Mouse (Mus musculus): ENCODE measurements around the gene Arid3a. TPM values are rescaled to one million over a fixed set of nuclear protein-coding genes. Genes with fewer than 3 reads are reported as not detected.

Gene Arid3a
- total RNA-seq, 4 experiments from 2014 or later = 5.0 to 7.8 (median 7.5) TPM

DNA sequence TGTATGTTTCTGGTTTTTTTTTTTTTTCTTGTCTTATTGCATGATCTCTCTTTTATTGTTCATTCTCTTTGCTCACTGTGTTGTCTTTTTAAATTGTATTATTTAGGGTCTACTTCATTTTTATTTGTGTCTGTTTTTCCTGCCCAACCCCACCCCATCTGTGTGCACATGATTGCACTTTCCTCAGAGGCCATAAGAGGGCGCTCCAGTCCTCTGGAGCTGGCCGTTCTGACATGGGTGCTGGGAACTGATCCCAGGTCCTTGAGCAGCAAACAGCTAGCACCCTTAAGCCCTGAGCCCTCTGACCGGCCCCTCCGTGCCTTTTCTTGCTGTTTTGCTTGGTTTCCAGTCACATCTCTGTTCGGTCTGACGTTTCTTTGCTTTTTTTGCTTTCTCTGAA lies 64.7 kb downstream of the Arid3a start:
- no peak for DNase-seq (ENCODE audit: low spot score in 2 of 2)

DNA sequence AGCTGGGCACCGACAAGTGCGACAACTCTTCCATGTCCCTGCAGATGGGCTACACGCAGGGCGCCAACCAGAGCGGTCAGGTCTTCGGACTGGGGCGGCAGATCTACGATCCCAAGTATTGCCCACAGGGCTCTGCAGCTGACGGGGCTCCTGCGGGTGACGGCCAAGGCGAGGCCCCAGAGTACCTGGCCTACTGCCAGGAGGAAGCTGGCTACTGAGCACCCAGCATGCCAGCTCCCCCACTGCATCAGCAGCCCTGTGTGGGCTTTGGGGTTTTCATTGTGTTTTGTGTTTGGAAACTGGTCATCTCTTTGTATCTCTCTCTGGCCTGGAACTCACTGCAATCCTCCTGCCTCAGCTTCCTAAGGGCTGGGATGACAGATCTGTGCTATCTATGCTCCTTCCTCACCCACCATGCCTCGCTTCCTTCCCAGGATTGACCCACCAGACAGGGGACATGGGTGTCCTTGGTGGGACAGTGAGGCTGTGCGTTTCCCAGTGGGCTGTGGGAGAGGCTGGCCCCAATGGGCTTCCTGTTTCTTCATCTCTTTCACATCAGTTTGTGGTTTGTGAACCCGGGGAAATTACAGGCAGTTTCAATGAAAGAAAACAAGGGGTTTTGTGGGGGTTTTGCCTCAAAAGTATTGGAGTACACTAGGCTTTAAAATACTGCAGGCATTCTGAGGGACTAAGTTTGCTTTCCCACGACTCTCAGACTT lies 67.7 kb downstream of the Arid3a start:
- DNase-seq (ENCODE audit: low spot score in 2 of 2) = no peak

- no peak for DNase-seq (ENCODE audit: low spot score in 2 of 2)
These were observed 68.8 kb downstream of the Arid3a start for GRCm38 (mm10) chr10:79995636-79996035.

GRCm38 (mm10) chr10:79996272-79997033 lies 69.6 kb downstream of the Arid3a start, which contains the start of gene Abca7:
Gene Abca7, plus strand, starts transcription at chr10:79996494.
- peak; percentile 90 to 94 for DNase-seq (ENCODE audit: low spot score in 2 of 2)

- DNase-seq (ENCODE audit: low spot score in 2 of 2) = no peak
These were observed 70.4 kb downstream of the Arid3a start for GRCm38 (mm10) chr10:79997034-79997760.

- DNase-seq (ENCODE audit: low spot score in 2 of 2) = no peak
These were observed 71.0 kb downstream of the Arid3a start for GRCm38 (mm10) chr10:79997819-79998218.

DNA sequence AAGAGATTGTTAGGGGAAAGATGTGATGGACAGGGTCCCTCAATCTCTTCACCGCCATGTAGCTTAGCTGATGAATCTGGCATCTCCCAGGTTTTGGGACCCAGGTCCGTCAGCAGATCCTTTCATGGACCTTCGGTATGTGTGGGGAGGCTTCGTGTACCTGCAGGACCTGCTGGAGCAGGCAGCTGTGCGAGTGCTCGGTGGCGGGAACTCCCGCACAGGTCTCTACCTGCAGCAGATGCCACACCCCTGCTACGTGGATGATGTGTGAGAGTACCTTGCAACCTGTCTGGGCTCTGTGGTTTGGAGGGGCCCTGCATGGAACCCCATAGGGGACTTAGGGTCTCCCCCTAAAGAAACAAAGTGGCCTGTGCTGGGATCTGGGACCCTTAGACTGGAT lies 75.1 kb downstream of the Arid3a start:
- DNase-seq (ENCODE audit: low spot score in 2 of 2) = no peak

GRCm38 (mm10) chr10:80002829-80003228 lies 76.0 kb downstream of the Arid3a start:
- no peak for DNase-seq (ENCODE audit: low spot score in 2 of 2)

DNA sequence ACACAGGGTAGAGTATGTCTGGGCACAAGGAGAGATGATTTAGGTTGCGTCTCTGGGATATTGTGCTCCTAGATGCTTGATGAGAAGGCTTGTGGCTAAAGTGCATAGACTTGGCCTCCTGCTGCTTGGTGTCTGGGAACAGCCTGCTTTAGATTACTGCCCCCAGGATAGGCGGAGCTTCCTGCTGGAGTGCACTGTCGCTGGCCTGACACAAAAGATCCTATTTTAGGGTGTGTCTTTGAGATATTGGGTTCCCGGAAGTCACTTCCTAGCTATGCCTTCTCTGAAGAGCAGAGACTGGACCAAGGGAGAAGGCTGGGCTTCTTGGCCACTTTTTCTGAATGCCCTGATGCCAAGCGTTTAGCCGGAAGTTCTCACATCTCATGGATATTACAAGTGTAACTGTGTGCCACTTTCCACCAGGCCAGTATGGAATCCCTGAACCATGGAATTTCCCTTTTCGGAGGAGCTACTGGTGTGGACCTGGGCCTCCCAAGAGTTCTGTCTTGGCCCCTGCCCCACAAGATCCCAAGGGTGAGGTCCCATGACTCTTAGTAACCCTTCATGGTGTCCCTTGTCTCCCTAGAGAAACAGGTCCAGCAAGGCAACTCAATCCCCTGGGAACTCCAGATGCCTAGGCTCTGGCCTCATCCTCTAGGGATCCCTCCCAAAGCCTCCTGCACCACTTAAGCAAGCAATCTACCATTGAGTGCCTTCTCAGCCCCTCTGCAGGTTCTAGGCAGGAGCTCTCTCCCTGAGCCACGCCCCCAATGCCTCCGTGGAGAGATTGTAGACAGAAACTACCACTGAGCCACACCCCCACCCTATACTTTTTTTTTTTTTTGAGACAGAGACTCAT lies 76.8 kb downstream of the Arid3a start:
- DNase-seq (ENCODE audit: low spot score in 2 of 2) = no peak

GRCm38 (mm10) chr10:80004233-80004705 lies 77.4 kb downstream of the Arid3a start:
- DNase-seq (ENCODE audit: low spot score in 2 of 2) = no peak

Other genes with a start within 250 kb of the Arid3a start
- gene Cdc34, start 244.8 kb upstream of the Arid3a start, total RNA-seq (2022) = 10 to 100 TPM; 65.7 to 72.5 (median 70.4) TPM
- 1 to 10 TPM; 2.2 to 3.6 (median 3.2) TPM for gene Gzmm, start 238.0 kb upstream of the Arid3a start, total RNA-seq (2022)
- 100 to 1,000 TPM; 545 to 609 (median 570) TPM for gene Bsg, start 222.6 kb upstream of the Arid3a start, total RNA-seq (2022)
- 100 to 1,000 TPM; 162 to 182 (median 166) TPM for gene Hcn2, start 210.4 kb upstream of the Arid3a start, total RNA-seq (2022)
- 10 to 100 TPM; 47.9 to 56.7 (median 51.6) TPM for gene Polrmt, start 180.5 kb upstream of the Arid3a start, total RNA-seq (2022)
- 1 to 10 TPM; 4.7 to 5.9 (median 5.8) TPM for gene Fgf22, start 172.0 kb upstream of the Arid3a start, total RNA-seq (2022)
- 10 to 100 TPM; 76.8 to 92.1 (median 86.8) TPM for gene Rnf126, start 160.1 kb upstream of the Arid3a start, total RNA-seq (2022)
- 1 to 10 TPM; 2.5 to 3.6 (median 2.7) TPM for gene Fstl3, start 149.8 kb upstream of the Arid3a start, total RNA-seq (2022)
- under 1 TPM; 0.14 to 0.63 (median 0.39) TPM for gene Prss57, start 136.1 kb upstream of the Arid3a start, total RNA-seq (2022)
- 100 to 1,000 TPM; 265 to 281 (median 267) TPM for gene Palm, start 133.5 kb upstream of the Arid3a start, total RNA-seq (2022)
- gene Misp, start 106.1 kb upstream of the Arid3a start, total RNA-seq (2022) = under 1 TPM; 0.32 to 0.89 (median 0.54) TPM
- gene Ptbp1, start 72.6 kb upstream of the Arid3a start, total RNA-seq (2022) = 10 to 100 TPM; 59.3 to 67.3 (median 63.6) TPM
- gene Prtn3, start 52.6 kb upstream of the Arid3a start, total RNA-seq (2022) = 1 to 10 TPM; 2.4 to 3.2 (median 2.7) TPM
- gene Plppr3, start 52.4 kb upstream of the Arid3a start, total RNA-seq (2022) = 10 to 100 TPM; 49.7 to 56.0 (median 52.7) TPM
- not detected for gene Elane, start 40.8 kb upstream of the Arid3a start, total RNA-seq (2022)
- not detected for gene Cfd, start 36.2 kb upstream of the Arid3a start, total RNA-seq (2022)
- 10 to 100 TPM; 51.9 to 68.0 (median 61.4) TPM for gene Med16, start 18.1 kb upstream of the Arid3a start, total RNA-seq (2022)
- gene Gm26602, start 16.2 kb upstream of the Arid3a start, total RNA-seq (2022) = not detected
- 1 to 10 TPM; 5.8 to 8.3 (median 6.4) TPM for gene Kiss1r, start 10.1 kb upstream of the Arid3a start, total RNA-seq (2022)
- gene R3hdm4, start 5.8 kb upstream of the Arid3a start, total RNA-seq (2022) = 100 to 1,000 TPM; 312 to 357 (median 346) TPM
- gene Wdr18, start 33.1 kb downstream of the Arid3a start, total RNA-seq (2022) = 10 to 100 TPM; 38.5 to 48.2 (median 44.6) TPM
- gene Grin3b, start 43.7 kb downstream of the Arid3a start, total RNA-seq (2022) = under 1 TPM; 0.23 to 0.30 (median 0.24) TPM
- gene Tmem259, start 57.3 kb downstream of the Arid3a start, total RNA-seq (2022) = 100 to 1,000 TPM; 105 to 117 (median 113) TPM
- gene Cnn2, start 61.5 kb downstream of the Arid3a start, total RNA-seq (2022) = 1 to 10 TPM; 5.4 to 6.7 (median 6.3) TPM
- gene Abca7, start 69.5 kb downstream of the Arid3a start, total RNA-seq (2022) = 10 to 100 TPM; 11.0 to 12.3 (median 12.0) TPM
- gene Arhgap45, start 89.6 kb downstream of the Arid3a start, total RNA-seq (2022) = 1 to 10 TPM; 3.6 to 9.6 (median 6.0) TPM
- 10 to 100 TPM; 64.7 to 80.4 (median 72.9) TPM for gene Polr2e, start 112.8 kb downstream of the Arid3a start, total RNA-seq (2022)
- gene Gpx4, start 120.1 kb downstream of the Arid3a start, total RNA-seq (2022) = 100 to 1,000 TPM; 472 to 551 (median 538) TPM
- gene Sbno2, start 178.5 kb downstream of the Arid3a start, total RNA-seq (2022) = 10 to 100 TPM; 16.2 to 32.0 (median 20.3) TPM
- 100 to 1,000 TPM; 102 to 111 (median 109) TPM for gene Stk11, start 188.8 kb downstream of the Arid3a start, total RNA-seq (2022)
- gene Atp5d, start 211.6 kb downstream of the Arid3a start, total RNA-seq (2022) = 100 to 1,000 TPM; 306 to 342 (median 330) TPM
- gene Cbarp, start 213.8 kb downstream of the Arid3a start, total RNA-seq (2022) = 100 to 1,000 TPM; 328 to 363 (median 358) TPM
- gene Midn, start 221.2 kb downstream of the Arid3a start, total RNA-seq (2022) = 10 to 100 TPM; 48.5 to 76.4 (median 64.1) TPM
- gene Cirbp, start 238.9 kb downstream of the Arid3a start, total RNA-seq (2022) = 100 to 1,000 TPM; 124 to 159 (median 143) TPM
- 1 to 10 TPM; 4.1 to 6.0 (median 5.5) TPM for gene 1600002K03Rik, start 245.9 kb downstream of the Arid3a start, total RNA-seq (2022)

All from left cerebral cortex, adult 8-10 months (tissue).